Mouse (Mus musculus) forebrain, postnatal 0 days (tissue): ENCODE data around the gene Dnal1. TPM values are rescaled to one million over a fixed set of nuclear protein-coding genes. Genes with fewer than 3 reads are reported as not detected.

Source experiments
- ATAC-seq: fragments of 200-750 bp; cut with Nextera tagmentation; 2 replicates; pipeline ENCODE4 v1.8.0; 2017; ENCODE audit warnings: mild to moderate bottlenecking, moderate library complexity
- DNase-seq: peaks from one replicate; pipeline ENCODE4 v3.0.0-alpha.2; 2015
- H3K27ac ChIP-seq: fragments of 300-500 bp; sonication (generic); 2 replicates; pipeline ENCODE4 v1.5.1; 2014; ENCODE audit warnings: low read depth, mild to moderate bottlenecking, antibody characterized with exemption, low read length, moderate library complexity, mixed read lengths
- H3K27me3 ChIP-seq: fragments of 300-500 bp; sonication (generic); 2 replicates; pipeline ENCODE4 v1.6.1; 2014; ENCODE audit warnings: mild to moderate bottlenecking, low read length, mixed read lengths; ENCODE audit not compliant: insufficient read depth
- H3K36me3 ChIP-seq: fragments of 300-500 bp; sonication (generic); 2 replicates; pipeline ENCODE4 v1.6.1; 2014; ENCODE audit warnings: mild to moderate bottlenecking, moderate library complexity; ENCODE audit not compliant: insufficient read depth
- H3K4me1 ChIP-seq: fragments of 300-500 bp; sonication (generic); 2 replicates; pipeline ENCODE4 v1.6.1; 2014; ENCODE audit warnings: antibody characterized with exemption; ENCODE audit not compliant: insufficient read depth
- H3K4me2 ChIP-seq: fragments of 300-500 bp; sonication (generic); 2 replicates; pipeline ENCODE4 v1.6.1; 2014; ENCODE audit warnings: low read depth, mild to moderate bottlenecking, moderate library complexity
- H3K4me3 ChIP-seq: fragments of 300-500 bp; sonication (generic); 2 replicates; pipeline ENCODE4 v1.5.1; 2014; ENCODE audit warnings: low read depth, low read length, mixed read lengths
- H3K9ac ChIP-seq: fragments of 300-500 bp; sonication (generic); 2 replicates; pipeline ENCODE4 v1.6.1; 2014; ENCODE audit warnings: mild to moderate bottlenecking
- H3K9me3 ChIP-seq: fragments of 300-500 bp; sonication (generic); 2 replicates; pipeline ENCODE4 v1.6.1; 2016; ENCODE audit warnings: low read length
- CTCF ChIP-seq: sonication (generic); IDR thresholded peaks from 2 replicates; pipeline ENCODE4 v1.5.1; 2016; ENCODE audit warnings: antibody characterized with exemption, control low read depth, low read depth
- WGBS: fragments of 180-500 bp; shearing (Covaris S2); extraction: QIAGEN DNeasy Blood & Tissue Kit; methylation state at CpG from one replicate; pipeline ENCODE4 v1.1.7; 2014; 5-methylcytosine and 5-hydroxymethylcytosine counted together
- polyA plus RNA-seq: library from polyadenylated mRNA; unstranded; fragments of >200 nt; fragmentation: Nextera tagmentation; extraction: Ambion mirVana; gene quantifications from 2 replicates; pipeline ENCODE4 v1.2.1, GENCODE M21; 2015
- total RNA-seq: library from RNA; depleted of rRNA; stranded (reverse); fragments of >200 nt; gene quantifications from 2 replicates; pipeline ENCODE4 v1.2.3, GENCODE M21; 2014

Gene Dnal1
- total and polyA plus RNA-seq, 2 experiments from 2014 or later, result 13.5 to 20.3 TPM

GRCm38 (mm10) chr12:84152352-84153190 lies 38.4 kb downstream of the Dnal1 start:
- H3K27me3 ChIP-seq, result no peaks in the 10 kb centered on the region

GRCm38 (mm10) chr12:84153414-84153813 lies 39.2 kb downstream of the Dnal1 start:
- DNase-seq (no peak), ATAC-seq (no peak)
- WGBS, result 81% methylated on average over 6 of the region's 6 CpGs
- H3K9me3 ChIP-seq, result no peaks in the 10 kb centered on the region
- H3K4me3 ChIP-seq, result no peak overlapping the region
- H3K27ac ChIP-seq, result no peak overlapping the region
- no peaks in the 10 kb centered on the region for H3K27me3 ChIP-seq
- peaks cover 43% of the 10 kb centered on the region; the same call in 1 of the 2 replicates for H3K36me3 ChIP-seq
- no peak overlapping the region for H3K4me2 ChIP-seq
- H3K9ac ChIP-seq, result no peak overlapping the region
- H3K4me1 ChIP-seq, result no peaks in the 10 kb centered on the region
- TF ChIP-seq CTCF, result no peak

More at GRCm38 (mm10) chr12:84152352-84153190, 38.4 kb downstream of the Dnal1 start:
- no peak overlapping the region for H3K4me2 ChIP-seq
- H3K36me3 ChIP-seq, result peaks cover 34% of the 10 kb centered on the region; the same call in 1 of the 2 replicates
- no peaks in the 10 kb centered on the region for H3K4me1 ChIP-seq
- no peak overlapping the region for H3K27ac ChIP-seq
- WGBS, result 73% methylated on average over 32 of the region's 32 CpGs
- ATAC-seq, result no peak
- H3K9ac ChIP-seq, result no peak overlapping the region
- TF ChIP-seq CTCF, result no peak
- H3K9me3 ChIP-seq, result no peaks in the 10 kb centered on the region
- DNase-seq, result no peak
- H3K4me3 ChIP-seq, result no peak overlapping the region

- H3K4me2 ChIP-seq, result no peak overlapping the region
- H3K9me3 ChIP-seq, result no peaks in the 10 kb centered on the region
- H3K36me3 ChIP-seq, result peaks cover 56% of the 10 kb centered on the region
- H3K4me3 ChIP-seq, result no peak overlapping the region
- H3K27ac ChIP-seq, result no peak overlapping the region
- TF ChIP-seq CTCF, result no peak
- no peaks in the 10 kb centered on the region for H3K27me3 ChIP-seq
- H3K9ac ChIP-seq, result no peak overlapping the region
- H3K4me1 ChIP-seq, result no peaks in the 10 kb centered on the region
- ATAC-seq (no peak), DNase-seq (no peak)
- 72% methylated on average over 11 of the region's 11 CpGs for WGBS
Observed at GRCm38 (mm10) chr12:84154786-84155522, 40.8 kb downstream of the Dnal1 start.

GRCm38 (mm10) chr12:84155523-84155871 lies 41.3 kb downstream of the Dnal1 start:
- Histone ChIP-seq H3K4me2 (no peak overlapping the region), H3K27ac (no peak overlapping the region), H3K4me3 (no peak overlapping the region), H3K36me3 (peaks cover 59% of the 10 kb centered on the region), H3K4me1 (no peaks in the 10 kb centered on the region), H3K9ac (no peak overlapping the region), H3K27me3 (no peaks in the 10 kb centered on the region), H3K9me3 (no peaks in the 10 kb centered on the region)
- TF ChIP-seq CTCF, result no peak
- DNase-seq, result no peak
- 62% methylated on average over 2 of the region's 2 CpGs for WGBS
- ATAC-seq, result no peak

- Histone ChIP-seq H3K4me1 (no peaks in the 10 kb centered on the region), H3K9ac (no peak overlapping the region), H3K27ac (no peak overlapping the region), H3K4me3 (no peak overlapping the region), H3K9me3 (no peaks in the 10 kb centered on the region), H3K36me3 (peaks cover 55% of the 10 kb centered on the region), H3K27me3 (no peaks in the 10 kb centered on the region), H3K4me2 (no peak overlapping the region)
- 93% methylated on average over 18 of the region's 18 CpGs for WGBS
- no peak for TF ChIP-seq CTCF
- DNase-seq (no peak), ATAC-seq (no peak)
Observed at GRCm38 (mm10) chr12:84156210-84156609, 42.0 kb downstream of the Dnal1 start.

GRCm38 (mm10) chr12:84158156-84158555 lies 44.0 kb downstream of the Dnal1 start:
- H3K4me1 ChIP-seq, result no peaks in the 10 kb centered on the region
- no peak for TF ChIP-seq CTCF
- no peak overlapping the region for H3K4me3 ChIP-seq
- no peaks in the 10 kb centered on the region for H3K27me3 ChIP-seq
- peaks cover 54% of the 10 kb centered on the region for H3K36me3 ChIP-seq
- H3K9ac ChIP-seq, result no peak overlapping the region
- H3K27ac ChIP-seq, result no peak overlapping the region
- ATAC-seq, result no peak
- no peaks in the 10 kb centered on the region for H3K9me3 ChIP-seq
- DNase-seq, result no peak
- H3K4me2 ChIP-seq, result no peak overlapping the region
- WGBS, result 94% methylated on average over 14 of the region's 14 CpGs

GRCm38 (mm10) chr12:84160491-84160890 lies 46.3 kb downstream of the Dnal1 start:
- ATAC-seq (no peak), DNase-seq (no peak)
- no peak overlapping the region for H3K27ac ChIP-seq
- TF ChIP-seq CTCF, result no peak
- H3K4me1 ChIP-seq, result no peaks in the 10 kb centered on the region
- no peak overlapping the region for H3K4me3 ChIP-seq
- 97% methylated on average over 8 of the region's 8 CpGs for WGBS
- no peak overlapping the region for H3K9ac ChIP-seq
- H3K4me2 ChIP-seq, result no peak overlapping the region
- H3K36me3 ChIP-seq, result peaks cover 44% of the 10 kb centered on the region
- H3K27me3 ChIP-seq, result no peaks in the 10 kb centered on the region
- no peaks in the 10 kb centered on the region for H3K9me3 ChIP-seq
